Mouse (Mus musculus) spleen, adult 2 months (tissue): ENCODE results near the gene Rtn4rl2.

ENCODE experiments used
- CTCF ChIP-seq: fragments of 200-500 bp; IDR thresholded peaks from 2 replicates; pipeline ENCODE4 v1.5.1; 2011; ENCODE audit warnings: mild to moderate bottlenecking, inconsistent platforms; ENCODE audit not compliant: insufficient read depth, insufficient read length, insufficient replicate concordance; ENCODE audit errors: extremely low read depth
- POLR2A ChIP-seq: fragments of 200-500 bp; IDR thresholded peaks from 2 replicates; pipeline ENCODE4 v1.6.1; 2011; ENCODE audit warnings: low read depth, low read length, inconsistent platforms

DNA sequence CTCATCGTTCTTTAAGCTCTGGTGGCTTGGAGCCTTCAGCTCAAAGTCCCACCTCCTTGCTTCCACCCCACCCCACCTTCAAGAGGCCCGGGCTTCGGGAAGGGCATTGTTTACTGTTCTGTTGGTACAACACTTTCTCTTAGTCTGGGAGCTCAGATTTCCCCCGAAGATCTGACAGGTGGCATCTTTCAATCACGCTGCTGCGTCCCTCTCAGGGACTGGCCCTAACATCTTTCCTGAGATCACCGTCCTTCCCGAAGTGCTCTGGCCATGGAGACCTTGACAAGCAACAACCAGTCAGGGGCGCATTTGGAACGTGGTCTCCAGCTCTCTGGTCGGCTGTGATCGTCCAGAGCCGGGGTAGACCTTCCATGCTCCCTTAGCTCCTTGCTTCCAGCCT, 64.0 kb downstream of the Rtn4rl2 start, which contains the start of gene Smtnl1:
- TF ChIP-seq POLR2A (no peak), CTCF (no peak)
